Mouse (Mus musculus): Measurements from ENCODE around the gene Gabra2.

The Gabra2 gene

DNA sequence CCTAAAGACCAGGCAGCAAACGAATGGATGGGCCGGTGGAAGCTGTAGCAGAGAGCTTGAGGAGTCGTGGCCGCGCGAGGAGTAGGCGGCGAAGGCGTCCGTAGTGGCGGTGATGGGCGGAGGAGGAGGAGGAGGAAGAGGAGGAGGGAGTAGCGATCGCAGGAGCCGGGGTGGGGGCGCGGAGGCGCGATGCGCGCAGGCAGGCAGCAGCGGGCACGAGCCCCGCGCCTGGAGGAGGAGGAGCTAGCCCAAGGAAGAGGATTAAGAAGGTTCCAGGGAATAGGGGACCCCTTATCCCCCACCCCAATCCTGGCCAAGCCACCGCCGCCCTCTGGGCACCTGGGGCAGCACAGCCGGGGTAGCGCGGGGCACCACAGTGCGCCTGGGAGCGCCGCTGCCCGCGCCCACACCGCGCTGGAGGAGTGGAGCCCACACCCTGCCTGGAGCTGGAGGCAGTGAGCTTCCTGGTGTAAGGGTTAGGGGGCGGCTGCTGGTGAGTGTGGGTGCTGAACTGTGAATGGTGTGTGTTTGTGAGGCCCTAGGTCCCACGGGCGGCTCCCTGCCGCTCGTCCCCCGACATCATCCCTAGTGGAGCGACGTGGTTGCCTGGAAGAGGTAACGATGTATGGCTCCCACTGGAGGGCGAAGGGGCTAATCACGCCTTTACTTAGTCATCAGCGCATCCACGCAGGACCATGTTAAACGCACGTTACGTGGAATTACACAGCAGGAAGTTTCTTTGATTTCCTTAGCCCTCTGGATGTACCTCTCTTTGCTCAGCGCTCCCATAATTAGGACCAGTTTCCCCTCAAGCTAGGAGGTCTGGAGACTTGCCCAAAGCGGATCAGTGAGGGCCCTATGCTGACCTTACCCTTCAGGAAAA, at the start of gene Gabra2:
Gene Gabra2 (minus strand): TSS at position 125 of the 883 bp plus-strand sequence.
- peak; percentile 31 for DNase-seq (ENCODE audit: low read depth, low spot score)

GRCm38 (mm10) chr5:71136691-71137090, 41.0 kb upstream of the Gabra2 start:
- DNase-seq (ENCODE audit: low read depth, low spot score), result no peak

- DNase-seq (ENCODE audit: low read depth, low spot score), result no peak
These were observed 40.2 kb upstream of the Gabra2 start for GRCm38 (mm10) chr5:71135840-71136239.

DNA sequence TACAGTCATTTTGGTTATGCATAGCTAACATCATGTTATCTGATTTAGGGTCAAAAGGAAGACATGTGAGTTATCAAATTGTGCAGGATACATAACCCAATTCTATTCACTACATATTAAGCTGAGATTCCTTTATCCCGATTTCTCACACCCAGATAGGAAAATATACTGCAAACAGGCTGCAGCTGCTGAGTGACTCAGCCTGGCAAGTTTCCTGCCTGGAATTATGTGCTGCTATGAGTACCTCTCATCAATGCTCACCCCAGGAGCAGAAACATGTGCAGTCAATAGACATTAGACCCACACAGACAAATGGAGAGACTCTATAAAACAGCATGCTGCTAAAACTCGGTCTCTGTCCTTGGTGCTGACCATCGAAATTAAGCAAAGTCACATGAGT, 32.1 kb upstream of the Gabra2 start:
- peak; percentile 39 for DNase-seq (ENCODE audit: low read depth, low spot score)

DNA sequence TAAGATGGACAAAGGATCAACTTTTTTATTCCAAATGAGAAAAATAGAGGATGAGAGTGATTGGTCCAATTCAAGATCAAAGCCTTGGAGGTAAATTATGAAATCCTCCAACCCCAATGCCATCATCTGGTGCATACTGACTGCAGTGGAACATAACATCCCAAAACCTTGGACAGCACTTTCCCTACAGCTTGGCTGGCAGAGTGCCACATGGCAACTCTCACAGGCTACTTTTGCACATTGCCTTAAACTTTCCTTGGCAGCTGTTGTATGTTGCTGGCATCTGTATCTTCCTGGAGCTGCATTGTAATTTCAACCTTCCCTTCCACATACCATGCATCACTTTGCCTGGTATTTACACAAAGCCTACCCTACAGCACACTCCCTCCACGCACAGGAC, 19.6 kb upstream of the Gabra2 start:
- DNase-seq (ENCODE audit: low read depth, low spot score), result no peak

DNA sequence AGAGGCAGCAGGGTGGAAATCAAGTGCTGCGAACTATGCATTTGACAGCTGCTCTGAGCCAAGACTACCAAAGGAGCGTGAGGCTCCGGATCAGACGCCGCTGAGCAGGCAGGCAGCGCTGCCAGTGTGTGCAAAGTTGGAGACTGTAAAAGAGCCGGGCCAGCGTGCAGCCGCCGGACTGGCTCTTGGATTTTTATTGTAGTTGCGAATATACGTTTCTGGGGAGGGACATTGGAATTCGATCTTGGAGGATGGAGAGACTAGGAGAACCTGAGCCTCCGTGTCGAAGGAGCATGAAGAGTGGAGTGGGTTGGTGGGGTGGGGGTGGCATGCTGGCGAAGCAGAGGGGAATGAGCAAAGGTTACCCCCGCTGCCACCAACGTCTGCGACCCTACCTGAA, 469 bp downstream of the Gabra2 start:
- DNase-seq (ENCODE audit: low read depth, low spot score), result peak; percentile 43

GRCm38 (mm10) chr5:71094776-71095175, 873 bp downstream of the Gabra2 start:
- no peak for DNase-seq (ENCODE audit: low read depth, low spot score)

DNA sequence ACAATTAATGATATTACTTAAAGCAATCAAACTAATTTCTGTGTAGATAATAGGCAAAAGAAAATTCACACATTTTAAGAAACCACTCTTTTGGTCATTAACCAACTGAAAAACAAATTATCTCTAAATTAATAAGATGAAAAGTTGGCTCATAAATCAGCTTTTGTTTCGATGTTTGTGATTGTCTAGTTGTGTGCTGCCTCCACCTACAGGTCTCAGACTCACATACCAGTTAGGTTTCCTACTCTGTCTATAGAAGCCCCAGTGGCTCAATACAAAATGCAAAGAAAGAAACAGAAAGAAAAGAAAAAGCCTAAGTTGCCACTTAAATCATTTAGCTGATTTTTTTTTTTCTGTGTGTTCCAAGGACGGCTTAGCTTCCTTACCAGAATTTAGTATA, 1.8 kb downstream of the Gabra2 start:
- DNase-seq (ENCODE audit: low read depth, low spot score), result no peak

DNA sequence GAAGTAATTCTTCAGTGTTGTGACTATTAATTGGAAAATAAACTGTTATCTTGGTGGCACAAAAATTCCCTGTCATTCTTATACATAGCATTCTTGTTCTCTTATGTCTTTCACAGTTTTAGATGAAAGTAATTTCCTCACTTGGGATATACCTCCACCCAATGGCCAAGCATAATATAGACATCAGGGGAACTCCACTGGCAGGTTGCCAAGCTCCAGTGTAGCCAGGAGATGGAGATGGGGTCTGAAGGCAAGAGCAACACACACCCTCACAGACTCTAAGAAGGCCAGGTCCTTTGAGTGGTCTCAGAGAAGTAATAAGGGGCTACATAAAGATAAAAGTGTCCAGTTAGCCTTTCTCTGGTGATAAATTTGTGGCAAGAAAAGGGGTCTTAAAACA, 3.2 kb downstream of the Gabra2 start:
- DNase-seq (ENCODE audit: low read depth, low spot score), result peak; percentile 7

GRCm38 (mm10) chr5:71091926-71092325, 3.7 kb downstream of the Gabra2 start:
- DNase-seq (ENCODE audit: low read depth, low spot score), result no peak

GRCm38 (mm10) chr5:71078861-71079260, 16.8 kb downstream of the Gabra2 start:
- DNase-seq (ENCODE audit: low read depth, low spot score), result no peak

DNA sequence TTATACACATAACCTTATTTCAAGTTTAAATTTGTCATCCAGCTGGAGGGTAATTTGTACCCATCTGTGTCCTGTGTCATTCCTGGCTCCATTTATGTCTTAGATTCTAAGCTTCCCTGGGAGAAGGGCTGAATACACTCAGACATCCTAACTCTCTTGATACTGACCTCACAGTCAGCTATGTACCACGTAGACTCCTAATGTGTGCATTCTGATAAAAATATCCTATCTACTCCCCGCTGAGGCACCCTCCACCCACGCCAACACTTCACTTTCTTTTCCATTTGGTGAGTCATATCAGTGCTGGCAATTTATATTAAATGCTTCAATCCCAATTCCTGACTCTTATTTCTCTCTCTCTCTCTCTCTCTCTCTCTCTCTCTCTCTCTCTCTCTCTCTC, 34.0 kb downstream of the Gabra2 start:
- no peak for DNase-seq (ENCODE audit: low read depth, low spot score)

GRCm38 (mm10) chr5:71058047-71058446, 37.6 kb downstream of the Gabra2 start:
- peak; percentile 24 for DNase-seq (ENCODE audit: low read depth, low spot score)

DNA sequence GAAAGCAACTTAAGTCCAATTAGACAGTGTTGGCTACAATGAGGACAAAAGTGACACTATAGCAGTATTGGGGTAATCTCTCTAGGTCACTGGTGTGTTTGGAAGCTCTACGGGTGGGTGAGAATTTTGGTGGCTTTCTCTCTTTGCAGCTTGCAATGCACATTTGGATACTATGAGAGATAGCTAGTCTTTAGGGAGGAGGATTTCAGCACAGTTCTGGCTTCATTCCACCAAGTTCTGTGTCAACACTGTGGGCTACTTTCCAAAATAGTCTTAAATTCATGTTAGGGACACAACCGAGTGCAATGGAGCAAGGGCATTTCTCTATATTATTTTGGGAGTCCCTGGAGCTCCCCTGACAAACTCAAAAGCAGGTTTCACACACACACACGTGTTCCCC, 58.3 kb downstream of the Gabra2 start:
- DNase-seq (ENCODE audit: low read depth, low spot score), result no peak

DNA sequence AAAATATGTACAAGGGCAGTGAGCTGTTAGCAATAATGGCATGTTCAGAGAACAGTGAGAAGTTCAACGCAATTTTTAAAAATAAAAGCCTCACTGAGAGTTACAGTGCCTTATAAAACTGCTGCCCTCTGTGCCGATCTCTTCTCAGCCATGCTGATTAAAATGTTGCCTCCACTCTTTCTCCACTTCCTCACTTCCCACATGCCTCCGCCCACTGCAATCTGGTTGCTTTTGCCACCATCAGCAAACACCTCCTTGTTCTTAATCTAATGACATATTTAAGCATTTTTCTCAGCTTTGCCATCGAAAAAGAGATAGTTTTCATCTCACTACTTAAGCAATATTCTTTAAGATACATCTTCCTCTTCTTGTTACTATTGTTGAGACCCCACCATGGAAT, 69.7 kb downstream of the Gabra2 start:
- no peak for DNase-seq (ENCODE audit: low read depth, low spot score)

DNA sequence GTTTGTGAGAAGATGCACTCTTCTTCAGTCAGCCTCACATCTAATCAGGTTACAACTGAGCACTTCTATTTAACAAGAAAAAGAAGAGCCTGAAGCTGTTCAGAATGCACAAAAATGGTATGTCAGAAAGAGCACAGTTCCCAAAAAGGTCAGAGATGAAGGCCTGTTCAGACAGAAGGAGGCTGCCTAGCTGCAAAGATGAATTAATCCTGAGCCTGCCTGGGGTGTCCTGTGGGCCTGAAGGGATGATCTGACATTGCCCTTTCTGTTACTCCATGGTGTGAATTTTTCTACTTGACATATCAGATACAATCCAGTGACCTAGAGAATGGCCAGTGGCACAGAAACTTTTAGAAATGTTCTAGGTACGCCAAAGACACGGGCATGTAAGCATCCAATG, 83.9 kb downstream of the Gabra2 start:
- no peak for DNase-seq (ENCODE audit: low read depth, low spot score)

DNA sequence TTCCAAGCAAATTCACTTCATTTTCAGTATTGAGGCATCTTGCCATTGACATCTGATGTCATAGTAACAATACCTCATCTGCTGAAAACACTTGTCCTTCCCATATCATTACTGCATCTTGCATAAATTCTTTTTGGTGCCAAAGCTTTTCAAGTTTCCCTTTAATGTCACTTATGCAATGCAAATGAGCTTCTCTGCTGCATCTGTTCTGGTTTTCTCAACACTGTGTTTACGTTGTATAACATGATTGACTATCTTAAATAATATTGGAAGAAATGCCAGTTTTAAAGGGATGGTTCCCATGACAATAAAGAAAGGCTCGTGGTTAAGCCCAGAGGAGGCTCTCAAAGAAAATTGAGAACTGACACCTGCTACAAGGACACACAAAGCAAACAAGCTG, 84.4 kb downstream of the Gabra2 start:
- no peak for DNase-seq (ENCODE audit: low read depth, low spot score)

- no peak for DNase-seq (ENCODE audit: low read depth, low spot score)
These were observed 84.9 kb downstream of the Gabra2 start for GRCm38 (mm10) chr5:71010797-71011196.

- DNase-seq (ENCODE audit: low read depth, low spot score), result no peak
These were observed 99.9 kb downstream of the Gabra2 start for GRCm38 (mm10) chr5:70995617-70996325.

DNA sequence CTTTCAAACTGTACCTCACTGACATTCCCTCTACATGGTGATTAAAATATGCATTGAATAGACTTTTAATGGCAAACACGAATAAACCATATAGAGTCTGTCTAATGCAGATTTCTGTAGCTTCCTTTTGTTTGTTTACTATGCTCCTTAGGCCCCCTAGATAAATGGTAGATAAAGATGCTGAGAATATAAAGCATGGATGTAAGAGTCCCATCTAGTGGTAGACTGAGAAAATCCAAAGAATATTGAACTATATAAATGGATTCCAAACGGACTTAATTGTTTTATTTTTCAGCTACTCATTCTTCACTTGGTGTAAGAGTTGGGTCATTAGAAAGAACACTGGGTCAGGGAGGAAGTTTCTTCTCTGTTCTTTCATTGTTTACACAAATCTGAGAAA, 102.4 kb downstream of the Gabra2 start:
- no peak for DNase-seq (ENCODE audit: low read depth, low spot score)

DNA sequence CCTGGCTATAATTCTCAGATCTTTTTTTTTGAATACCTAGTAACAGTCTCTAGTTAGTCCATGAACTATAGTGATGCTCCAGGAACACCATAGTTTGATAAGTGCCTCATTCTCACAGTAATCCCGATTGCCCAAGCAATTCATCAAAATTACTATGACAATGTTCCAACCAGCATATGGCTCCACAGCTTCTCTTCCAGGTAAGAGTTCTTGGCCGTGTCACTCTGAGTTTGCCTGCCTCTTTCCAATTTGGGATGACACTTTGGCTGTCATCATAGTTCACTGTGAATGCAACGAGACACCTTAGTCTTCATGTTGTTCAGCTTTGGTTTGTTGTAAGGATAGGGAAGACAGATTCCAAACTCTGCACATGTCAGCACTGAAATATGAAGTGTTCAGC, 104.8 kb downstream of the Gabra2 start:
- no peak for DNase-seq (ENCODE audit: low read depth, low spot score)
